Mouse (Mus musculus) kidney, adult 11 months (tissue): ENCODE measurements around the gene Rom1.
A peak's percentile ranks its signal among the peaks of the same experiment; 100 is the strongest.
"Not testable (repeated sequence)": the region's sequence is repeated elsewhere in the genome, so short reads cannot be mapped to it uniquely, and the experiment has no call there.

Source experiments
- DNase-seq: peaks from one replicate; pipeline ENCODE4 v3.0.0; 2022

Rom1 gene

GRCm38 (mm10) chr19:8896231-8896630 lies 32.9 kb downstream of the Rom1 start:
- DNase-seq: not testable (repeated sequence)

- DNase-seq: no peak
These were observed 33.7 kb downstream of the Rom1 start for GRCm38 (mm10) chr19:8895397-8895960.

GRCm38 (mm10) chr19:8892829-8893766 lies 36.1 kb downstream of the Rom1 start, which contains the start of gene Ints5:
Gene Ints5, plus strand, starts transcription at chr19:8893005.
- peak; percentile 75 for DNase-seq

GRCm38 (mm10) chr19:8888511-8889385 lies 40.4 kb downstream of the Rom1 start, which contains the start of the genes 1810009A15Rik and Gm49416:
Gene 1810009A15Rik, plus strand, starts transcription at chr19:8888853.
Gene Gm49416, plus strand, starts transcription at chr19:8888926.
- DNase-seq: peak; percentile 93

- DNase-seq: no peak
These were observed 41.3 kb downstream of the Rom1 start for GRCm38 (mm10) chr19:8887585-8888463.

GRCm38 (mm10) chr19:8886916-8887584 lies 42.1 kb downstream of the Rom1 start:
- DNase-seq: no peak

GRCm38 (mm10) chr19:8883616-8884015 lies 45.5 kb downstream of the Rom1 start, which contains the start of the genes Lbhd1 and Gm49403:
Gene Lbhd1, plus strand, starts transcription at chr19:8883732.
Gene Gm49403, plus strand, starts transcription at chr19:8883930.
- DNase-seq: no peak

GRCm38 (mm10) chr19:8881034-8881392 lies 48.1 kb downstream of the Rom1 start:
- no peak for DNase-seq

- DNase-seq: peak; percentile 91
These were observed 48.7 kb downstream of the Rom1 start, which contains the start of gene Uqcc3 for GRCm38 (mm10) chr19:8880311-8881033. Gene Uqcc3, minus strand, starts transcription at chr19:8880923.
